Mouse (Mus musculus): Measurements from ENCODE around the gene Nrxn2. TPM values are rescaled to one million over a fixed set of nuclear protein-coding genes. Genes with fewer than 3 reads are reported as not detected.
A peak's percentile ranks its signal among the peaks of the same experiment; 100 is the strongest.

The Nrxn2 gene
- polyA plus RNA-seq, 1 experiment: 0.01 TPM

DNA sequence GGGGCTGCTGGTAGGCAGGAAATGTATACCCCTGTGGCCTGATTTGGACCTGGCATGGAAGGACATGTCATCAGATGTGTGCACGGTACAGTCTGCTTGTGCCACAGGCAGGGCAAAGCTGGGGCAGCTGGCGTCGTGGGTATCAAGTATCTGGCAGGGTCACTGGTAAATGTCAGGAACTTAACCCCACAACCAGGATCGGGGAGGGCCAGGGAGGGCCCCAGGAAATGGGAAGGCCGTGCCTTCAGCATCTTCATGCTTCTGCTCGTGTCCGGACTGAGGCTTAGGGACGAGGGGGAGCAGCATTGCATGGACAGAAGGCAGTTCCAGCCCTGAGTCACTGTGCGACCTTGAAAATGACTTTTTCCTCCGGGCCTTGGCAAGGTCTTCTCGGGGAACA lies 33.6 kb upstream of the Nrxn2 start:
- H3K79me2 ChIP-seq (ENCODE audit: control insufficient read depth, insufficient read depth): no peaks in the 10 kb centered on the region
- H3K36me3 ChIP-seq (ENCODE audit: control insufficient read depth, insufficient read depth): no peaks in the 10 kb centered on the region
- H3K4me3 ChIP-seq: peak overlapping the region; percentile 17
- peak overlapping the region; percentile 66 for H3K4me2 ChIP-seq (ENCODE audit: low read depth)
- H3ac ChIP-seq (ENCODE audit: control insufficient read depth, insufficient read length): no peak overlapping the region
- H3K27me3 ChIP-seq (ENCODE audit: control insufficient read depth, insufficient read depth, insufficient read length): no peaks in the 10 kb centered on the region
- peak; percentile 40 for TF ChIP-seq TCF3 (IDR thresholded peaks at IDR 0.05; ENCODE audit: insufficient read length, low read depth)
- TF ChIP-seq REST (IDR thresholded peaks at IDR 0.05; ENCODE audit: insufficient read depth, insufficient read length): no peak
- TF ChIP-seq CEBPB (IDR thresholded peaks at IDR 0.05; ENCODE audit: insufficient read depth, poor library complexity, severe bottlenecking): no peak
- TF ChIP-seq TCF12 (IDR thresholded peaks at IDR 0.05; ENCODE audit: insufficient read depth, poor library complexity, severe bottlenecking): no peak
- TF ChIP-seq MYOG (IDR thresholded peaks at IDR 0.05; ENCODE audit: control insufficient read depth in 1 of 3, insufficient read depth in 1 of 3, insufficient read length in 2 of 3, low read depth in 2 of 3): peak; percentile 71 to 94 (median 72)
- TF ChIP-seq SRF (IDR thresholded peaks at IDR 0.05; ENCODE audit: control insufficient read depth, insufficient read length, low read depth): peak; percentile 45
- TF ChIP-seq POLR2A (IDR thresholded peaks at IDR 0.05; ENCODE audit: insufficient read length, low read depth): peak; percentile 45
- no peak for TF ChIP-seq USF1 (IDR thresholded peaks at IDR 0.05; ENCODE audit: low read depth)
- peak; percentile 27 to 96 (median 61) for TF ChIP-seq MYOD1 (IDR thresholded peaks at IDR 0.05; ENCODE audit: control insufficient read depth in 1 of 3, insufficient read length in 2 of 3, low read depth in 2 of 3)
- TF ChIP-seq E2F4 (IDR thresholded peaks at IDR 0.05; ENCODE audit: insufficient read depth): no peak
- no peak for TF ChIP-seq MAX (IDR thresholded peaks at IDR 0.05; ENCODE audit: low read depth)
- peak; percentile 35 for TF ChIP-seq POLR2AphosphoS2 (IDR thresholded peaks at IDR 0.05; ENCODE audit: insufficient read length, low read depth)

DNA sequence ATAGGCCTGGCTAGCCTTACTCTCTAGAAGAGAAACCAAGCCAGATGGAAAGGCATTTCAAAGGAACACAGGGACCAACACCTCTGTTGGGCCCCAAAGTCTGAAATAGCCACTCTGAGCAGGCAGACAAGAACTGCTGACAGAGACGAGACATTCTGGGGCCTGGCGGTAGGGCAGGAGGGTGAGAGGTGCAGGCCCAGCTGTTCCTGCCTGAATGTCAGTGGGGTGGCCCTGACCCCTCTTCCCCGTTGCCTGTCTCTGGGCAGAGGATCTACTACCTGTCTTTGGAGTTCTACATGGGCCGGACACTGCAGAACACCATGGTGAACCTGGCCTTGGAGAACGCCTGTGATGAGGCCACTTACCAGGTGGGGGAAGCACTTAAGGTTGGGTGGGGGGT lies 33.1 kb upstream of the Nrxn2 start:
- Histone ChIP-seq H3K79me2 (ENCODE audit: control insufficient read depth, insufficient read depth) (no peaks in the 10 kb centered on the region), H3K4me3 (peak overlapping the region; percentile 17), H3K4me2 (ENCODE audit: low read depth) (peak overlapping the region; percentile 64)

DNA sequence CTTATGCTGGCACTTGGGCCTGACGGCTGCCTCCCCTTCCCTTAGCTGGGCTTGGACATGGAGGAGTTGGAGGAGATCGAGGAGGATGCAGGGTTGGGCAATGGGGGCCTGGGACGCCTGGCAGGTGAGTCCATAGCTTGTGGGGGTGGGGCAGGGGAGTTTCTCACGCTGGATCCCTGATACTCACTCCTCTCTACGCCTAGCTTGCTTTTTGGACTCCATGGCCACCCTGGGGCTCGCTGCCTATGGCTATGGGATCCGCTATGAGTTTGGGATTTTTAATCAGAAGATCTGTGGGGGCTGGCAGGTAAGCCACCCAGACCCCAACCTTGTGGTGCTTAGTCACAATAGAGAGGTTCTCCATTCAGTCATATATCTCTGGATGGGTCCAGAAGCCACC lies 32.7 kb upstream of the Nrxn2 start:
- no peak for TF ChIP-seq TCF12 (IDR thresholded peaks at IDR 0.05; ENCODE audit: insufficient read depth, poor library complexity, severe bottlenecking)
- no peak for TF ChIP-seq POLR2AphosphoS2 (IDR thresholded peaks at IDR 0.05; ENCODE audit: insufficient read length, low read depth)
- TF ChIP-seq REST (IDR thresholded peaks at IDR 0.05; ENCODE audit: insufficient read depth, insufficient read length): no peak
- no peak for TF ChIP-seq POLR2A (IDR thresholded peaks at IDR 0.05; ENCODE audit: insufficient read length, low read depth)
- TF ChIP-seq MYOG (IDR thresholded peaks at IDR 0.05; ENCODE audit: control insufficient read depth in 1 of 3, insufficient read depth in 1 of 3, insufficient read length in 2 of 3, low read depth in 2 of 3): no peak
- TF ChIP-seq TCF3 (IDR thresholded peaks at IDR 0.05; ENCODE audit: insufficient read length, low read depth): no peak
- TF ChIP-seq CEBPB (IDR thresholded peaks at IDR 0.05; ENCODE audit: insufficient read depth, poor library complexity, severe bottlenecking): no peak
- no peak for TF ChIP-seq MAX (IDR thresholded peaks at IDR 0.05; ENCODE audit: low read depth)
- TF ChIP-seq E2F4 (IDR thresholded peaks at IDR 0.05; ENCODE audit: insufficient read depth): no peak
- TF ChIP-seq SRF (IDR thresholded peaks at IDR 0.05; ENCODE audit: control insufficient read depth, insufficient read length, low read depth): no peak
- Histone ChIP-seq H3ac (ENCODE audit: control insufficient read depth, insufficient read length) (no peak overlapping the region), H3K4me3 (peak overlapping the region; percentile 17), H3K79me2 (ENCODE audit: control insufficient read depth, insufficient read depth) (no peaks in the 10 kb centered on the region), H3K4me2 (ENCODE audit: low read depth) (peak overlapping the region; percentile 64), H3K36me3 (ENCODE audit: control insufficient read depth, insufficient read depth) (no peaks in the 10 kb centered on the region), H3K27me3 (ENCODE audit: control insufficient read depth, insufficient read depth, insufficient read length) (no peaks in the 10 kb centered on the region)

More for the DNA sequence above, 33.1 kb upstream of the Nrxn2 start:
- Histone ChIP-seq H3ac (ENCODE audit: control insufficient read depth, insufficient read length) (no peak overlapping the region), H3K36me3 (ENCODE audit: control insufficient read depth, insufficient read depth) (no peaks in the 10 kb centered on the region), H3K27me3 (ENCODE audit: control insufficient read depth, insufficient read depth, insufficient read length) (no peaks in the 10 kb centered on the region)
- TF ChIP-seq MYOG (IDR thresholded peaks at IDR 0.05; ENCODE audit: control insufficient read depth in 1 of 3, insufficient read depth in 1 of 3, insufficient read length in 2 of 3, low read depth in 2 of 3) (peak in 2 of 3 experiments; percentile 38 to 71), MYOD1 (IDR thresholded peaks at IDR 0.05; ENCODE audit: control insufficient read depth in 1 of 3, insufficient read length in 2 of 3, low read depth in 2 of 3) (peak in 1 of 3 experiments; percentile 57), MAX (IDR thresholded peaks at IDR 0.05; ENCODE audit: low read depth) (no peak)

DNA sequence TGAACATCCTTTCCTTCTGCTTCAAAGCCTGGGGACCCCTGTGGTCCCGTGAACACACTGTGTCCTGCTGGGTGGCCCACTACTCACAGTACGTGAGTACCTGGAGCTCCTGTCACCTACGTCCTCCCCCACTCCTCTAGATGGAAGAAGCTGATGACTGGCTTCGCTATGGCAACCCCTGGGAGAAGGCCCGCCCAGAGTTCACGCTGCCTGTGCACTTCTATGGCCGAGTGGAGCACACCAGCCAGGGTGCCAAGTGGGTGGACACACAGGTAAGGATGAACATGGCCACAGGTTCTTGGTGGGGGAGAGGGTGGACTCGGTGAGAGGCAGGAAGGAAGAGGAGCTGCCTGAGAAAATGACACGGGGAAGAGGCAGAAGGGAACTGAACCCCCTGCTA lies 32.3 kb upstream of the Nrxn2 start:
- TF ChIP-seq SRF (IDR thresholded peaks at IDR 0.05; ENCODE audit: control insufficient read depth, insufficient read length, low read depth): no peak
- no peak for TF ChIP-seq USF1 (IDR thresholded peaks at IDR 0.05; ENCODE audit: low read depth)
- no peak for TF ChIP-seq MYOD1 (IDR thresholded peaks at IDR 0.05; ENCODE audit: control insufficient read depth in 1 of 3, insufficient read length in 2 of 3, low read depth in 2 of 3)
- TF ChIP-seq MYOG (IDR thresholded peaks at IDR 0.05; ENCODE audit: control insufficient read depth in 1 of 3, insufficient read depth in 1 of 3, insufficient read length in 2 of 3, low read depth in 2 of 3): no peak
- no peak for TF ChIP-seq REST (IDR thresholded peaks at IDR 0.05; ENCODE audit: insufficient read depth, insufficient read length)
- no peak for TF ChIP-seq TCF3 (IDR thresholded peaks at IDR 0.05; ENCODE audit: insufficient read length, low read depth)
- TF ChIP-seq E2F4 (IDR thresholded peaks at IDR 0.05; ENCODE audit: insufficient read depth): no peak
- no peak for TF ChIP-seq POLR2AphosphoS2 (IDR thresholded peaks at IDR 0.05; ENCODE audit: insufficient read length, low read depth)
- TF ChIP-seq CEBPB (IDR thresholded peaks at IDR 0.05; ENCODE audit: insufficient read depth, poor library complexity, severe bottlenecking): no peak
- no peak for TF ChIP-seq MAX (IDR thresholded peaks at IDR 0.05; ENCODE audit: low read depth)
- TF ChIP-seq POLR2A (IDR thresholded peaks at IDR 0.05; ENCODE audit: insufficient read length, low read depth): no peak
- no peak for TF ChIP-seq TCF12 (IDR thresholded peaks at IDR 0.05; ENCODE audit: insufficient read depth, poor library complexity, severe bottlenecking)
- Histone ChIP-seq H3ac (ENCODE audit: control insufficient read depth, insufficient read length) (no peak overlapping the region), H3K4me2 (ENCODE audit: low read depth) (peak overlapping the region; percentile 64), H3K27me3 (ENCODE audit: control insufficient read depth, insufficient read depth, insufficient read length) (no peaks in the 10 kb centered on the region), H3K79me2 (ENCODE audit: control insufficient read depth, insufficient read depth) (no peaks in the 10 kb centered on the region), H3K4me3 (peak overlapping the region; percentile 17), H3K36me3 (ENCODE audit: control insufficient read depth, insufficient read depth) (no peaks in the 10 kb centered on the region)

GRCm38 (mm10) chr19:6388006-6388405 lies 30.5 kb upstream of the Nrxn2 start:
- Histone ChIP-seq H3K36me3 (ENCODE audit: control insufficient read depth, insufficient read depth) (no peaks in the 10 kb centered on the region), H3K4me2 (ENCODE audit: low read depth) (no peak overlapping the region), H3K4me3 (no peak overlapping the region), H3ac (ENCODE audit: control insufficient read depth, insufficient read length) (no peak overlapping the region), H3K27me3 (ENCODE audit: control insufficient read depth, insufficient read depth, insufficient read length) (no peaks in the 10 kb centered on the region), H3K79me2 (ENCODE audit: control insufficient read depth, insufficient read depth) (no peaks in the 10 kb centered on the region)
- TF ChIP-seq MYOD1 (IDR thresholded peaks at IDR 0.05; ENCODE audit: control insufficient read depth in 1 of 3, insufficient read length in 2 of 3, low read depth in 2 of 3): no peak
- TF ChIP-seq MAX (IDR thresholded peaks at IDR 0.05; ENCODE audit: low read depth): no peak
- TF ChIP-seq USF1 (IDR thresholded peaks at IDR 0.05; ENCODE audit: low read depth): no peak
